Mouse (Mus musculus) NIH3T3 (cell line): ENCODE measurements around the gene Sept5.

Source experiments
- DNase-seq: peaks from one replicate; pipeline ENCODE4 v3.0.0-alpha.2; 2012; ENCODE audit warnings: low read depth

Sept5 gene

DNA sequence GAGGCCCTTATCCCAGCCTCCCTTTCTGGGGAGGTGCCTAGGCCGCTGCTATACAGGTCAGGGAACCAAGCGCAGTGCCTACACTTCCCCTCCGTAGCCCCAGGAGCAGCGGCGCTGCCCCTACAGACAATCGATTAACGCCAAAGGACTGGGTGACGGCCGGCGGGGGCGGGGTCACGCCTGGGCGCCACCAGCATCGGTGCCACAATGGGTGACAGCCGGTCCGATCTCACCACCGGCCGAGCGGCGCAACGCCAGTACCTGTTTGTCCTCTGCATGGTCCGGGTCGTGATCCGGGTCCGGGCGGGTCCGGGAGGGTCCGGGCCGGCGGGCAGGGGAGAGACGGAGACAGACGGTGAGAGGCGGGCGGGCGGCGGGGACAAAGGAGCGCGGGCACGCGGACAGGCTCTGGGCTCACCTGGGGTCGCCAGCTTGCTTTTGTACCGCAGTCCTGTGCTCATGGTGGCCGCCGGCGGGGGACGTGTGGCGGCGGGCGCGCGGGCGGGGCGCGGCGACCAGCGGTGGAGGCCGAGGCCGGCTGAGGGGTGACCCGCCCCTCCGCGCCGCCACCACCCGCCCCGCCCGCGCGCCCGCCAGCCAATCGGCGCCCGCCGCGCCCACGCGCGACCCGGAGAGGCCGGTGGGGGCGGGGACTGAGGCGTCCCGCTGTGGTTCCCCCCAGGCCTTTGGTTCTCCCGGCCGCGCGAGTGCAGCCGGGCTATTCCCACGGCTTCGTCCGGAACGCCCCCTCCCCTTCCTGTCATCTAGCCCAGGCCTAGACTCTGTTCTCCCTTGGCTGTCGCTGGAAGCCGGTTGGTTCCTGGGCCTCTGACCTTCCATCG, at the start of gene Sept5:
Gene Sept5, minus strand, starts transcription at position 565 of the 842 bp plus-strand sequence.
- DNase-seq: peak; percentile 84

DNA sequence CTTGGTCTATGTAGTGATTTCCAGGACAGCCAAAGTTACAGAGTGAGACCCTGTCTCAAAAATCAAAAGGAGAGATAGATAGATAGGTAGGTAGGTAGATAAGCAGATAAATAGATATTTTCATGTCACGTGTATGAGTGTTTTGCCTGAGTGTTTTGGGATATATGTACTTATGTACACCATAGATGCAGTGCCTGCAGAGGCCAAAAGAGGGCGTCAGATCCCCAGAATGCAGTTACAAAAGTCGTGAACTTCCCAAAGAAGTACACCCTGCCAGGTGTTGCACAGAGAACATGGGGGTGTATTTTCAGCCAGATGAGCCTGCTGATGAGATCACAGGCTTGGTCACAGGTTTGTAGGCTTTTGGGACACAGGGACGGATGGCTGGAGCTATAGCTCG, 49.4 kb upstream of the Sept5 start:
- DNase-seq: peak; percentile 40

DNA sequence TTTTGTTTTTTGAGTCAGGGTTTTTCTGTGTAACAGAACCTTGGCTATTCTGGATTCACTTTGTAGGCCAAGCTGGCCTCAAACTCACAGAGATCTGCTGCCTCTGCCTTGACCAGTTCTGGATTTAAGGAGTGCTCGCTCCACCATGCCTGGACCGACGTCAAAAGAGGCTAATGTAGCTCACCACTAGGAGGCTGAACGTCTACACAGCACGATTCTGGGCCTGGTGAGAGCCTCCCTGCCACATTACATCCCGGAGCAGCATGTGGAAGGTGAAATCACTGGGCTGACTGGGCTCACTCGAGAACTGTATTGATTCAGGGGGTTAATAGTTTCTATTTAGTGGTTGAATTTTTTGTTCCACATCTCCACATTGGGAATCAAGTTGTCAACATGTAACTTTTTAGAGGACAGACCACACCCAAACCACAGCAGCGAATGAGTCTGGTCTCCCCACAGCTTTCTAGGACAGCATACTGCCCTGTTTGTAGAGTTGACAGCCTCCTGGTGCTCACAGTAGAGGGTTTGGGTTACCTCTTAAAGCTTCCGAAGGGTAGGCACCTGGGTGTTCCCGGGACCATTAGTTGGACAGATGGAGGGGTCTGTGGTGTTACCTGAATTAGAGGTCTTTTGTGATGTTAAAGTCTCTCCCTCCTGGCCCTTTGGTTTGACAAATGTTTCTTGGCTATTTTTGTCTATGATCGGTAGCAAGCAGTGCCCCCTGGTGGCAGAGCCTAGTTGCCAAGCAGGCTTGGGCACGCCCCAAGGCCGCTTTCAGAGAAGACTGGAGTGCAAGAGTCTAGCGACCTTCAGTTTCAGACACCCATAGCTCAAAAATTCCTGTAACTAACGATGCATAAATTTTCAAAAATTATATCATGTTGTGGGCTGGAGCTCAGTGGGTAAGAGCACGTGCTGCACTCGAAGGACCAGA, 48.3 kb upstream of the Sept5 start:
- DNase-seq: peak; percentile 84

DNA sequence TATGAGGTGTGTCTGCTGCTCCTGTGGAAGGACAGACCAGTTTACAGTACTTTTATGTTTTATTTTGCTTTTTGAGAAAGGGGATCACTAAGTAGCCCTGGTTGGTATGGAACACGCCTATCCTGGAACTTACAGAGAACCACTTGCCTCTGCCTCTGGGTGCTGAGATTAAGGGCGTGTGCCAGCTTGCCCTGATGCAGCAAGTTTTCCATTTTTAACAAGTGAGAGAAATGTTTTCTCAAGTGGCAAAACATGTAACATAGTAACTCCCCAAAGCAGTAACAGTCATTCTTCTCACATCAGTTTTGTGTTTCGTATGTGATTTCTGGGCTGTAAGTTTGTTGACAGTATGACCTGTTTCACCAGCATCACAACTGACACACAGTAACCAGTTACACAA, 43.3 kb upstream of the Sept5 start:
- DNase-seq: no peak

DNA sequence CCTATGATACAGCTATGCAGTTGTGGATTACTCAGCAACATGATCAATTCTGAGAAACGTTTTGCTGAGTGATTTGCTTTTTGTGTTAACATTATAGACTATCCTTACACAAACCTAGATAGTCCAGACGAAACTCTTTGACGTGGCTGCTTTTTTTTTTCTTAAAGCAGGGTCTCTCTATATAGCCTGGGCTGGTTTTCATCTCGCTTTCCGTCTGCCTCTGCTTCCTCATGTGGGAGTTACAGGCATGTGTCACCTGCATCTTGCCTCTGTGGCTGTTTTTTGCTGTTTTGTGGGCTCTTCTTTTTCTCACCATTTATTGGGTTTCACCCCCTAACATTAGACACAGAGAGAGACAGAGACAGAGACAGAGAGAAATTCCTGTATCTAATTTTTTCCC, 42.3 kb upstream of the Sept5 start:
- no peak for DNase-seq

DNA sequence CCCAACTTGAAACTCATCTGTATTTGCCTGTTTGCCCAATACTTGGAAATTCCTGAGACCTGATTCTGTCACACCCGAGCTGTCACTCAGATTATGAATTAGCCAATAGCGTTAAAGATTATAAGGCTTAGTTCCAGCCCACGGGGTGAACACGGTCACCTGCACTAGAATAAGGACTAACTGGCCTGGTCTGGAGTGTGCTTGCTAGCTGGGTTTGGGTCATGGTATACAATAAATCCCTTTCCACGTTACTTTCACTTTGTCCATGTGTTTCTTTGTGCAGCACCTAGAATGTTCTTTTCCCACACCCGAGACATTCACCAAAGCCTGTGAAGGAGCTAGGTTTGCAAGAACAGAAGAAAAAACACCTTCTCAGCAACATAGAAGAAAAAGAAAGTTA, 40.2 kb upstream of the Sept5 start:
- DNase-seq: no peak

DNA sequence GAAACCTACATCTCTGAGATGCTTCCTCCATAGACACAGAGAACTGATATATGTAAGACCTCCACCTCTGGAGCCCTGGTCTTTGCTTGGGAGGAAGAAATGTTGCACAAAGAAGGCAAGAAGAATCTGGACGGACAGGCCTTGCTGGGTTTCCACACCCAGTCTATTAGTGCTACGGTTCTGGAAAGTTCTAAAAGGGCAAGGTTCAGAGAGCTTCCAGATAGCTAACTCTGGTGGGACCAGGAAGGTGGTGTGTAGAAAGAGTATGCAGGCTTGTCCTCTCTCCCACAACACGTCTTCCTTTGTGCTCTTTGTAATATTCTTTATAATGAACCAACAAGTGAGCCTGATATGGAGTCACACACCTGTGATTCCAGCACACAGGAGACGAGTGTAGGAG, 28.8 kb upstream of the Sept5 start:
- no peak for DNase-seq

DNA sequence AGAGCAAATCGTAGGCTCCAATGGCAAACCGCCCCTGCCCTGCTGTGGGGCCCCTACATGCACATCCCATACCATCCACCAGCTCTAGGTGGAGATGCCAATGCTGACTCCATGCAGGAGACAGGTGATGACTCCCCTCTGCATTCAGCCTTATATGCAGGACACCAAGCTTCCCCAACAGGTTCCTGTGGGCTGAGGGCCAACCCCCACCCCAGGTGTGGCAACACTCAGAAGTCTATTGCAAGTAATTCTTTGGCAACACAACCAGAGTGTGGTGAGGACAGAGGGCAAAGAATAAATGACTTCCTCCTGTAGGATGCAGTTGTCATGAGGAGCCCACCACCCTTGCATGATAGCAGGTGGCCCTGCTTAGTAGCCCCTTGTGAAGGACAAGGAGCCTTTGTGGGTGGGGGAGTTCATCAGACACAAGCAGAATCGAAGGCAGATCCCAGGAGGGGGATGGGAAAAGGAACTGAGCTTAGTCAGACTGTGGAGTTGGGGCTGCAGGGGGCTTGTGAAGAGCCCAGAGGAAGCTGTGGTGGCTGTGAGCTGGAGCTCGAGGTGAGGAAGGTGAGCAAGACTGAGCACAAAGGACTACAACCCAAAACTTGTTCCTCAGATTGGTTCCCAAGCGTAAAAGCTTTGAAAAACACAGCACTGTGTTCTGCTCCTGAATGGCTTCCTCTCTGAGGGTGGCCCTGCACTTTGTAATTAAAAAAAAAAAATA, 25.8 kb upstream of the Sept5 start:
- DNase-seq: no peak

DNA sequence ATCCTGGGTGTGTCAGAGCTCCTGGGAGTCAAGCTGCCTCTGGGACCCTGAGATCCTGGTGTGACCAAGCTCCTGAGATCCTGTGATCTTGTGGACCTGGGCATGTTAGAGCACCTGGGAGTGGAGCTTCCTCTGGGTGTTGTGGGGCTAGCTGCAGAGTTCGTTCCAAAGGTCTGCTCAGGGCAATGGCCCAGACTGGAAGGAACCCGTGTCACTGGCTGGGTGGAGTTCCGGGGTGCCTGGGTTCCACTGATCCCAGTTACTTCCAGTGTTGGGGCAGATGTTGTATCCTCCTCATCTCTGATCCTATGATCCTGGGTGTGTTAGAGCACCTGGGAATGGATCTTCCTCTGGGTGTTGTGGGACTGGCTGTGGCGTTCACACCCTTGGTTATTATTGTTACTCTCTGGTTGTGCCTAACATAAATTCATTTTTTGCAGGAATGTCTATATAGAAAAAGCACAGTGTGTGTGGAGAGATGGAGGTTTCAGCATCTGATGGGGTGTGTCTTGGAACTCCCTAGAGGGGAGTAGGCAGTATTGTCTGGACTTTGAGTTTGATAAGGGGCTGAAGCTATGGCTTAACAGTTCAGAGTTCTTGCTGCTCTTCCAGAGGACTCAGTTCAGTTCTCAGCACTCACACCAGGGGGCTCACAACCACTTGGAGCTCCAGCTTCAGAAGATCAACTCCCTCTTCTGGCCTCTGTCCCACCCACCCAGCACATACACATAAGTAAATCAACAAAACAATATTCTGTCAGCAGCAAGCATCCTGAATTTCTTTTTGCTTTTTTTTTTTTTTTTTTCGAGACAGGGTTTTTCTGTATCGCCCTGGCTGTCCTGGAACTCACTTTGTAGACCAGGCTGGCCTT, 23.8 kb upstream of the Sept5 start:
- DNase-seq: peak; percentile 47

DNA sequence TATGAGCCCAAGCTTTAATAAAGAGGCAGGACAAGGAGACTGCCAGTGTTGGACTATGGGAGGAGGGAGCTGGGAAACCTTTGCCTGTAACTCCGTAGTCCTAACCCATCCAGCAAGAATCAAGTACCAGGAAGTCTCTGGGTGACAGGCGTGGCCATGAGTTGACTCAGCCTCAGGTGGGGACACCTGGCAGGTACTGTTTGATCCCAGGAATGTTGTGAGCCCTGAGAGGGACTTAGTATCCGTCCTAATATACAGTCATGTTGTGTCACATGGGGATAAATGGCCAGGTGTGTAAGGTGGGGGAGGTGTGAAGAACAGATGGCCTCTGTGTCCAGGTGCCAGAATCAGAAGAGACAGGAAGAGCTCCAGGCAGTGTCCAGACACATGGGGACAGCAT, 19.4 kb upstream of the Sept5 start:
- no peak for DNase-seq

DNA sequence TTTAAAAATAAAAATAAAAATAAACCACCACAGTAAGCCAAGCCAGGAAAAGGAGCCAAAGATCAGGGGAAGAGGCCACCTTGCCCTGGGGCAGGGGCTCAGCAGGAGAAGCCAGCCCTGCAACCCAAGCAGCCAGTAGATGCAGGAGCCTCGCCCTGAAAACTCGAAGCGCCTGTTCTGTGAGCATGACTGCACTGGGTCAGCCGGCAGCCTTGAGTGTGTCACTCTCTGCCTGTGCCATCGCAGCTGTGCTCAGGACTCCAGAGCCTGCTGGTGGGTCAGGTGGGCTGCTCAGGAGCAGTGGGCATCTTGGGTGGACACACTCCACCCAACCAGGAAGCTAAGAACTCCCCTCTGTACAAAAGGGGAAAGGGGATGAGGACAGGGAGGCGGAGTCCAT, 15.6 kb upstream of the Sept5 start:
- no peak for DNase-seq

DNA sequence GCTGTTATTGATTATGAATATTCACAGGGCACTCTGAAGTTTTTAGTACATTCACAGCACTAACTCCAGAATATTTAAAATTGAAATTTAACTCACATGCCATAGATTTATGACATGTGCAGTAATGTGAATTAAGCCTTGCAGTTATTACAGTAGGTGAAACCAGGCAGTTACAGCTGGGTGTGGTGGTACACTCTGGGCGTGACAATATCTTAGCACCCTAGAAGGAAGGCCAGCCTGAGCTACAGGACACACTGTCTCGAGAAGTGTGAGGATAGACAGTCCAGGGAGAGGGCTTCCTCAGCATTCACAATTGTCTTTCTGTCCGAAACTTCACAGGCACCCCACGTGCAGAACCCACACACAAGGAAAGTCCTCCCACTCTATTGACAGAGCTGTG, 14.7 kb upstream of the Sept5 start:
- no peak for DNase-seq

DNA sequence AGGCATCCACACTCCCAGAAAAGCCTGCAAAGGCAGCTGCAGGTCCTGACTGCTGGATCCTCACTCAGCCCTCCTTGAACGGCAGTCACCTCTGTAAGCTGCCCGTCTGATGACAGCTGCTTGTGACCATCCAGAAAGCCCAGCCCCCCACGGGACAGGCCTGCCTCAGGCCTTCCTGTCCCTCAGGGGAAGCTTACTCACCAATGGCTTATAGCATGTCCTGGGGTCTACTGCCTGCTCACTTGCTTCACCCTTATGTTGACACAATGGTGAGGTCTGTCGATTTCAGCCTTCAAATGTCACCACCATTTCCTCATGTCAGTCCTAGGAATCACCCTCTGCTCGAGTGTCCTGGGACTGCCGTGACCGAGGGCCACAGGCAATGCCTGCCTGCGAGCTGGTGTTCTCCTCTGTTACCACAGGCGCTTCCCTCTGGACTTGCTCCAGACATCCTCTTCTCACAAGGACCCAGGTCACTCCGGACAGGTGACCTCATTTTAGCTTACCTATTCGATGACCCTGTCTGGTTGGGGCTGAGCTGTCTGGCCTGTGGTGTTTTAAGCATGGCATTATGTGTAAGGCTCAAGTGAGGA, 13.7 kb upstream of the Sept5 start:
- DNase-seq: no peak

DNA sequence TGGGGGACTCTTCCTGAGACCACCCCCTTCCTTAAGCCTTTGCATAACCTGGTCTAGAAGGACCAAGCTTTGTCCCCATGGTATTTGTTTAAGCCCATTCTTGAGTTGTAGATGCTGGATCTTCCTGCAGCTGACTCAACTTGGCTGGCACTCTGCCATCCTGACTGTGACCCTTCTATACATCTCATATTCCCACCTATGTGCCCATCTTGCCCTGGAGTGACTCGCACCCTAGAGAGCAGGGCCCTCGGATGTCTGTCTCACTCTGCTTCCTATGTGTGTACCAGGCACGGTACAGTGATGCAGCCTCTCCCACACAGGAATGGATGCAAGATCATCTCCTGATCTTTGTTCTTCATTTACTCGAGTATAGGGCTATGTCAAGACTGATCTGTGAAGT, 13.1 kb upstream of the Sept5 start:
- DNase-seq: peak; percentile 30

DNA sequence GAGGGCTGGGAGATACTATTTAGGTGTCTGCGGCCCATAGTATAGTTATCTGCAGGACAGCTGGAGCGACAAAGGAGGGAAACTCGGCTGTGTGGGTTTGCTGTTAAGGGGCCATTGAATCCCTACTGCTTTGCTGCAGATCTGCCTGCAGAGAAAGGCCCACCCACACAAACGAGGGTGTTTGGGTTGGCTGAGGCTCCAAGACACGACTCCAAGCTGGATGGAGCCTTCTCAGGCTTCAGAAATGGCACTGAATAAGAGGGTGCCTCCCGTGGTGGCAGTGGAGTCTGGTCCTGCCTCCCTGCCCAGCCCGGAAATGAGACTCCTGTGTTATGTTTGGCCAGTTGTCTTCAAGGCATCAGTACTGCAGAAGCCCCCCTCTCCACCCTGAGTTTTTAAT, 12.5 kb upstream of the Sept5 start:
- DNase-seq: no peak

DNA sequence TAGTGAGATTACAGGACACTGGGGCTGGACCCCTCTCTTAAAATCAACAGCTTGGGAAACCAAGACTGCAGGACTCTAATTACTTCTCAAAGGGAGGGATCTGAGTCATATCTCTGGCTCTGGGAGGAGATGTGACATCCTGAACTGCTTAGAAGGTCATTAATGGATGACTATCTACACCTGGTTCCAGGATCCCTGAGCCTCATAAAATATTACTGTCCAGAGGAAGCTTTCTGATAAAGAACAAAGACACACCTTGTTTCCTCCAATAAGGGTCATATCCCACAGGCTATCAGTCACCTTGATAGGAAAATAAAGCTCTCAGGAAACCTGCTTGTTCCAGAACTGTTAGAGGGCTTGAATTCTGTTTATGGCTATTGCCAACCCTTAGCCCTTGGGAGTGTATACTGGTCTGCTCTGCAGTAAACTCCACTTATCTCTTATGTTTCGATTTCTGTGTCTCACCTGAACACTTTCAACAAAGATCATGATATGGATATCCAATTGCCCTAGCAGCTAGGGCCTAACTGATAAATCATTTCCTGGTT, 9.7 kb upstream of the Sept5 start:
- DNase-seq: no peak

DNA sequence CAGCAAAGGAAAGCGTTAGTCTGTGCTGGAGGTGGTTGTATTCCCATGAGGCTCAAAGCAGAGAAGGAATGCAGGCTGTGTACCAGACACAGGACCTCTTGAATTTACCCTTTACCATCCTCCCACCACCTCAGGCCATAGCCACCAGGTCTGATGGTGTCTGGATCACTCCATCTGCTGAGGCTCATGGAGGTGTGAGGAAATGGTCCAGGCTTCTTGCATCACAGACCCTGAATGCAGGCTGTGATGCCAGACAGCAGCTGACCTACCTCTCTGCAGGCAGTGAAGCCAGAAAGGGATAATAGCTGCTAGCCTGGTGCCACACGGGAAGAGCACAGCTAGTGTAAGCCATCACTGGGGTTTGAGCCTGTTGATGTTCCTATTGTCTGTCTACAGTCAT, 8.6 kb upstream of the Sept5 start:
- peak; percentile 30 for DNase-seq

DNA sequence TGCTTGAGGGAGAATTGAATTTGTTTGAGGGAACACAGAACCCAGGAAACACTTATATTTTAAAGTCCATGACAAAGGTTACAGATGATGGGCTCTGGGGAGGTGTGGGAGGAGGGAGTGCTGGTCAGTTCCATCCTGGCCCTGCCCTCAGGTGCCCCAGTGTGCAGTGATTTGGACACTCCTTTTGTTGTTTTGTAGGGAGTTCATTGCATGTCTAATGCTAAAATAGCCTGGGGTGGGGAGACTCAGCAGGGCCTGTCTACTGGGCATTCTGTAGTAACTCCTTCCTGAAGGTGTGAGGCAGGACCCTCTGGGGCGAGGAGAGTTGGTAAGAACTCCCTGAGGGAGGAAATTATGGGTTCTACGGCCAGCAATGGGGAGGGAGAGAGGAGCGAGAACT, 7.0 kb upstream of the Sept5 start:
- no peak for DNase-seq

DNA sequence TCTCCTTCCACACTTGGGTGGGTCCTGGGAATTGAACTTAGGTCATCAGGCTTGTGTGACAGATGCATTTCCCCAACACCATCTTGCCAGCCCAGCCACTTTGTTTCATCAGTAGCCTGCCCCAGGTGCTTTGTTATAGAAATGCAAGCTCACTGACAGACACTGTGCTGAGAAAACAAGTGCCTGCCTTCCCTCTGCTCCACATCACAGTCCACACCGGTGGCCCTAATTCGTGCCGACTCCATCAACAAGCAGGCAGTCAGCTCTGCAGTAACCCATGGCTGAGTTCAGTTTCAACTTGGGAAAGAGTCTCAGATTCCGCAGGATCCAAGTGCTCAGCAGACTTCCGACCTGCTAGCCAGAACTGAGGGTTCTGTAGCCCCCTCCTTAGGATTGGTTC, 6.6 kb upstream of the Sept5 start:
- DNase-seq: no peak

DNA sequence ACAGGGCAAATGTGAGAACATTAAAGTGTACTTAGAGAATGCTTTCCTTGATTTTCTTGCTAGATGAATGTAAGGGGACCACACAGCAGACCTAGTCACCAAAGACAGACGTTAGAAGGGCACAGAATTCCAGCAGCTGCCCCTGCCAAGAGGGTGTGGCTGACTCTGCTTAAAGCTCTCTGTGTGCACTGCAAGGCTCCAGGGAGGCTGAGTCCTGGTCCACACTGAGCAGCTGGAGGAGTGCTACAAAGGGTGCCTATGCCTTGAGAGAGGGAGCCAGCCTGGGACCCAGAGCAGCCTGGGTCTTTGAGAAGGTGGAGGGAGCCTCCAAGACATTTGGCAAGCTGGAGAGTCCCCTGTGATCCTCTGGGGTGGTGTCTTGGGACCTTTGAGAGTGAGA, 3.6 kb upstream of the Sept5 start:
- peak; percentile 27 for DNase-seq

DNA sequence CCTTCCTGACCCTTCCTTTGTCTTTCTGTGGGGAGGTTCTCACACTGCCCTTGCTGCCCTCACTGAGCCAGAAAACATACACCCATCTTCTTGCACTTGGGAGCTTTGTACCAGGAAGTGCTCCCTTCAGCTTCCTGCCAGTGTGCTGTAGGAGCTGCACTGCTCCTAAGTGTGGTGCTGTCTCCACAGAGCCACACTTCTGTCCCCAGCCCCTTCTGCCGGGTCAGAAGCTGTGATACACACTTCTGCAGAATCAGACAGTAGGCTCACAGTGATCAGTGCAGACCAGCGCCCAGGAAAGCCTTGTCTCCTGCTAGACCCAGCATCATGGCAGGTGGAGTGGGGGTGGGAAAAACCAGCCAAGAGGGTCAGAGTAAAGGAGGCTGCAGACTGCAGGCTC, 3.1 kb upstream of the Sept5 start:
- DNase-seq: no peak
